Mouse (Mus musculus): ENCODE data around the gene Ube2d1. TPM values are rescaled to one million over a fixed set of nuclear protein-coding genes. Genes with fewer than 3 reads are reported as not detected.

The Ube2d1 gene
- total RNA-seq (2015; ENCODE audit: low replicate concordance) (9.0 and 21.1 TPM in 2 replicates), total RNA-seq (2017; ENCODE audit: low replicate concordance) (2.6 and 6.4 TPM in 2 replicates)

DNA sequence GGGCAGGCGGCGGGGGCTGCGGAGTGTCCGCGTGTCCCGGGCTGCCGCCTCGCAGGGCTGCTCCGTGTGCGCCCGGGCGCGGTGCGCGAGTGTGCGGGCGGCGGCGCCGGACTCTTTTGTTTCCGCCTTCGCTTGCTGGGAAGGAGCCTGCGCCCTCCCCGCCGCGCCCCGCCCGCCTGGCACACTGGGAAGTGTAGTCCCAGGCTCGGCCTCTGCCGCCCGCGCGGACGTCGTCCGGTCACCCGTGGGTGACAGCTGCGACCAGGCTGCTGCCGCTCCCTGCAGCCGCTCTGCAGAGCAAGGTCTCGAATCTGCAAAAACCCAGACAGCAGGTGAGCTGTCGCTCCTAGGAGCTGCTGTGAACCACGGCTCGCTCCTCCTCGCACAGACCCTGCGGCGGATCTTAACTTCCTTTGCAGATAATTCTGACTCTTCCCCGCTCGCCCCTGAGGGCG lies at the start of gene Ube2d1:
Ube2d1 (minus strand) TSS at position 137 of the 455 bp plus-strand sequence.
- ATAC-seq (replicated peaks; ENCODE audit: low FRiP score, poor library complexity, severe bottlenecking), result no peak

DNA sequence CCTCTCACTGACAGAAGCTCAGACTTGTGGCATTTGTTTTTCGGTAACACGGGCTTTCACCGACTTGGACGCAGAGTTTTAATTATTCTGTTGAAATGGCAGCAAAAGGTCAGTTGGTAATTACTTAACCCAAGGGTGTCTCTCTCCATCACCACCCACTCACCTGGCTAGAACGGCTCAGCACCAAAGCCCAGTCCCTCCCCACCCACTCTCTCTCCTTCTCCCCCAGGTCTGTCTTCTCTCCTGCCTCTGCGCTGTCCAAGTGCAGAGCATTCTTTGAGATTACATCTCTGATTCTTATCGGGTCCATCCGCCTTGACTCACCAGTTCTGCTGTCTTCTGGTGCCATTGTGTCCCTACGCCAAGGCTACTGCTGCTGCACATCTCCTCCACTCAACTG lies 47.8 kb upstream of the Ube2d1 start:
- no peak for ATAC-seq (replicated peaks; ENCODE audit: low FRiP score, poor library complexity, severe bottlenecking)

DNA sequence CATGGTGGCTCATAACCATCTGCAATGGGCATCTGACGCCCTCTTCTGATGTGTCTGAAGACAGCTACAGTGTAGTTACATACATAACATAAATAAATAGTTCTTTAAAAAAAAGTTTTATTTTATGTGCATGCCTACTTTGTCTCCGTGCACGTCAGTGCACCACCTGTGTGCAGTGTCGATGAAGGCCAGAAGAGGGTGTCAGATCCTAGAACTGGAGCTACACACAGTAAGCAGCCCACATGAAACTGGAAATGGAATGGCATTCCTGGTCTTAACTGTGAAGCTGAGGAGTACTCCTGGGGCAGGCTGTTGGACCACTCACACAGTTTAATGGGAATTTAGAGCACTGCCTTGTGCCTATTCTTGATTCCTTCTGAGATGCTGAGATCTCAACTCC lies 47.3 kb upstream of the Ube2d1 start:
- ATAC-seq (replicated peaks; ENCODE audit: low FRiP score, poor library complexity, severe bottlenecking), result no peak

DNA sequence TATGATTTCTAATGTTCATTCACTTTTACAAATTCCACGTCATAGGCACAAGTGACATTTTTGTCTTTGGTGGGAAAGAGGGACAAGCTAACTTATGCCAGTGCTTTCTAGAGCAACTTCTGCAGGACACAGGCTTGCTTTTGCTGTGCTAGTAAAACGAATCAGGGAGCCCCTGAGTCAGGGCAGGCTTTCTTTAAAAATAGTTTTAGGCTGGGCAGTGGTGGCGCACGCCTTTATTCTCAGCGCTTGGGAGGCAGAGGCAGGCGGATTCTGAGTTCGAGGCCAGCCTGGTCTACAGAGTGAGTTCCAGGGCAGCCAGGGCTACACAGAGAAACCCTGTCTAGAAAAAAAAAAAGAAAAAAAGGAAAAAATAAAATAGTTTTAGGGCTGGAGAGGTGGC lies 46.8 kb upstream of the Ube2d1 start:
- no peak for ATAC-seq (replicated peaks; ENCODE audit: low FRiP score, poor library complexity, severe bottlenecking)

DNA sequence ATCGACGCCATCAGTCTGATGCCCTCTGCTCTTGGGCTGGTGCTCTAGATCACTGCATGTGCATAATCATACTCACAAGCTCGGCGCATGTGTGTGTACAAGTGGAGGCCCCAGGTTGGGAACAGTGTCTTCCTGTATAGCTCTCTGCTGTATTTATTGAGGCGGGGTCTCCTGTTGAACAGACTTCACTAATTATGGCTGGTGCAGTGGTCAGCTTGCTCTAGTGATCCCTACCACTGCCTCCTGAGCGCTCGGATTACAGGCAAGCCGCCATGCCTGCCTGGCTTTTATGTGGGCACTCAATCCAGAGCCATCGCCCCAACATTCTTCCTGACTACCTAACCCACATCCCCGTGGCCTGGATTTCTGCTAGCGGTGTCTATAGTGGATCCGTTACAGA lies 45.0 kb upstream of the Ube2d1 start:
- ATAC-seq (replicated peaks; ENCODE audit: low FRiP score, poor library complexity, severe bottlenecking), result no peak

DNA sequence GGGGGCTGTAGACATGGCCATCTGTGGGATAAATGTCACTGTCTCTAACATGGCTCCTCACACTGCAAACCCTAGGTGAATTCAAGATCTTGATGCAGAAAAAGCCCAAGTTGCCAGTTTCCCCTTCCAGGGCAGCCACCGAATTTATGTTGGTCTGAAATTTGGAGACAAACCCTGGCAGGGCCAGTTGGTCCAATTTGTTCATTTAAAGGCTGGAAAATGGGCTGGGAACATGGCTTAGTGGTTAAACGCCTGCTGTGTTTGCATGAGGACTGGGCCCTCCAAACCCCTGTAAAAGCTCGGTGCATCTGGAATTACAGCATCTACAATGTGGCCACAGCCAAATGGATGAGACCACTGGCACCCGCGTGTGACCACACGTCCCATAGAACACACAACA lies 44.2 kb upstream of the Ube2d1 start:
- no peak for ATAC-seq (replicated peaks; ENCODE audit: low FRiP score, poor library complexity, severe bottlenecking)

DNA sequence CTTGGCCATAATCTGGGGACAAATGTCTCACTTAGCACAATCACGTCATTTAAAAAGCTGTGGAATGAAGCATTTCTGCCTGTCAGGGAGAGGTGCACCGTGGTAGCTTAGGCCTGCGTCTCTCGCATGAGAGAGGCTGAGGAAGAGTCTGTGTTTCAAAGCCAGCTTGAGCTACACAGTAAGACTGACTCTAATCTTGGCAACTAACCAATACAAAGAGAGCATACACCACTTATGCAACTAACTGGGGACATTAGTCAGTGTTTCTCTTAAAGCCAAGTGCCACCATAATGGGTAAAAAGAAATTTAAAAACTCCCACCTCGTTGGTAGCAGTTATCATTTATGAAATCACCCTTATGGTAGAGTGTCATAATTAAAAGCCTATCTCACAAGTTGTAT lies 43.8 kb upstream of the Ube2d1 start:
- ATAC-seq (replicated peaks; ENCODE audit: low FRiP score, poor library complexity, severe bottlenecking), result no peak

DNA sequence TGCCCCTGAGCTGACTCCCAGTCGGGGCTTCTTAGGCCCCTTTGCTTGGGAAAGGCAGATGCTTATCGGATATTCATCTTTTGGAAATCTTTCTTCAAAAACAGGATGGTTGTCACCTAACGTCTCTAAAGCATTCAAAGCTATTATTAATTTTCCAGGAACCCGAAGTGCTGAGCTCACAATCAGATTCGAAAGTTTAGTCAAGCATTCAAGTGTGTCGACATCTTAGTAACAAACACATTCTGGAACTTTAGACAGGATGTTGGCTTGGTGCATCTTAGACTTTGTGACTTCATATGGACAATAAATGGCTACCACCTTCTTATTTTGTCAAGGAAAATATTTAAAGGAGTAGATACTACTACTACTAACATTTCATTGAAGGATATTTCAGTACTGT lies 43.3 kb upstream of the Ube2d1 start:
- ATAC-seq (replicated peaks; ENCODE audit: low FRiP score, poor library complexity, severe bottlenecking), result no peak

DNA sequence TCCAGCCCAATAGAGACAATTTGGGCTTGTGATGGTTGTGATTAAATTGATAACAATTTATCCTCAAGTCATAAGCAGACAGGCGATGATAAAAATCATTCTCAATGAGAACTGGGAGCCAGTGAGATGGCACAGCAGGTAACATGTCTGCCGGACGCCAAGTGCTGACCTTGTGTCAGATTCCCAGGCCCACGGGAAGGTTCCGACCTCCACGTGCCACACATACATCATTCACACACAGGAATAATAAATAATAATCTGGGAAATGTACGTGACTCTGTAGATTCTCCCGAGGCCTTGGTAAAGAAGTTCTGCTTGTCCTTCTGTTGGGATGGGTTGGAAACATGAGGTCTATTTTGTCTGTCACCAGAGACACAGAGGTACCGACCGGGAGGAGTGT lies 42.3 kb upstream of the Ube2d1 start:
- no peak for ATAC-seq (replicated peaks; ENCODE audit: low FRiP score, poor library complexity, severe bottlenecking)

DNA sequence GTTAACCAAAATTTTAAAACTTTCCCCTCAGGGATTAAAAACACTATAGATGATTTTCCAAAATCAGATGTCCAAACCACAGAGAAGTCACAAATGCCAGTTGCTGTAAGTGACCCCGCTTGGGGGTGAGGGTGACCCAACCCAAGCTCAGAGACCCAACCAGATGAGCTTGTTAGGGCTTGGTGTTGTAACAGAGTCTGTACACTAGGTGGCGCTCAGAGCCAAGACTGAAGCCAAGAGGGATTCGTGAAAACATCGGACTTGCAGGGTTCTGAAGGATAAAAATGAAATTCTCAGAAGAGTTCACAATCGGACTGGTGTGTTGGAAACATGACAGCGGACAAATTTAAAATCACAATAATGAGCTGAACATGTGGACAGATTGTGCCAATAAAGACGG lies 41.7 kb upstream of the Ube2d1 start:
- ATAC-seq (replicated peaks; ENCODE audit: low FRiP score, poor library complexity, severe bottlenecking), result peak; percentile 88

DNA sequence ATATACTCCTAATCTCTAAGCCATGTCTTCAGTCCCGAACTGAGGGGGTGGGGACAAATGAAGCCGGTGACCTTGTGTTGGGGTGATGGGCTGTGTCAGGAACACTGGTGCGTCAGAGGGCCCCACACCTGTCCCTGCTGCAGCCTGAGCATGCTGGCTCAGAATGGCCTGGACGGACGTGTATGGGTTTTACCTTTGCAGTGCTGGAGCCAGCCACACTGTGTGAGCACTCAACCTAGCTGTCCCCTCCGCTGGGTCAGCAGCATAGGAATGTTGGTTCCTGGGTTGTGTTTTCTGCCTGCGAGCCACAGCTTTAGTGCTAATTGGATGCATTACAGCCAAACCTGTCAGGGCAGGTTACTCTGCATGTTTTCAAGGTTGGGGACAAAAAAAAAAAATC lies 41.1 kb upstream of the Ube2d1 start:
- ATAC-seq (replicated peaks; ENCODE audit: low FRiP score, poor library complexity, severe bottlenecking), result no peak

DNA sequence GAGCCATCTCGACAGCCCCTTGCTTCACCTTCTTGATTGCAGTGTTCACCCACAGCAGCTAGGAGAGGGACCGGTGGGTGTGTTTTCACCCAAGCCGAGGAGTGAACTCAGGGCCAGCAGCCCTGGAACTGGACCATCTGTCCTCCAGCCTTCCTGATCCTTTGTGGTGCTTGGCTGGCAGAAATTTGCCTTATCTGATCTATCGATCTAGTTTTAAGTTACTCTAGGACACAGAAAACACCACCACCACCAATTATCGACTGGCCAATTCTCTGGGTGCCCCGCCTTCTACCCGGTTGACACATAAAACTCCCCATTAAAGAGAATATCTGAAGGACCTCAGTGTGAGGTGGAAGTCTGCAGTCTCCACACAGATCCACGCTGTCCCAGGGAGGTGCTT lies 38.6 kb upstream of the Ube2d1 start:
- no peak for ATAC-seq (replicated peaks; ENCODE audit: low FRiP score, poor library complexity, severe bottlenecking)

DNA sequence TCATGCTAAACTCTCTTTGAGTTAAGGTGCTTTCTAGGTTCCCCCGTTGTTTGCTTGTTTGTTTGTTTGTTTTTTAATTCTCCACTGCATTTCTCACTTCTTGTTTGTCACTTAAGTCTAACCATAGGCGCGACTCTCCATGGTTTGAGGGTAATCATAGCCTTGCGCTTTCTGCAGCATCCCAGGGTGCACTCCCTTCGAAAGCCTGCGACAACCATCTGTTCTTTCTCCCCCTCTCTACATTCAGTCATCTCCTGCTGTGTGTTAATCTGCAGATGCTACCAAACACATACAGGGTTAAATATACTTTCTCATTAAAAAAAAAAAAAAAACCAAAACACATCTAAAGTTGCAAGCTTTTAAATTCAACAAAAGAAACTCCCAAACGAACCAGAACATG lies 31.4 kb upstream of the Ube2d1 start:
- no peak for ATAC-seq (replicated peaks; ENCODE audit: low FRiP score, poor library complexity, severe bottlenecking)

DNA sequence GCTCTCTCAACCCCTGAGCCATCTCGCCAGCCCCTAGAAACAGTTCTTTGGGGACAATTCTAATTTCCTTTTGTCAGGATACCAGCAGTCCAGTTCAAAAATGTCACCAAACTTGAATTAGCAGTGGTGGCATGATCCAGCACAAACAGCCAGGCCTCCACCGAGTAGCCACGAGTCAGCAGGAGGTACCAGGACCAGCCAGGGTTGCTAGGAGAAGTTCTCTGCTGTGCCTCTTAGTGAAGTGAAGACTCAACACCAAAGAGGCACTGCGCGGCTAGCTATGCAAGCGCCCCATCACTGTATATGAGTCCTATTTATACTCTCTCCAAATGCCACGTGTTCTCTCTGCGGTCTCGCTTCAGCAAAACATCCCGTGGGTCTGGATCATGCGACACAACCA lies 31.0 kb upstream of the Ube2d1 start:
- no peak for ATAC-seq (replicated peaks; ENCODE audit: low FRiP score, poor library complexity, severe bottlenecking)

DNA sequence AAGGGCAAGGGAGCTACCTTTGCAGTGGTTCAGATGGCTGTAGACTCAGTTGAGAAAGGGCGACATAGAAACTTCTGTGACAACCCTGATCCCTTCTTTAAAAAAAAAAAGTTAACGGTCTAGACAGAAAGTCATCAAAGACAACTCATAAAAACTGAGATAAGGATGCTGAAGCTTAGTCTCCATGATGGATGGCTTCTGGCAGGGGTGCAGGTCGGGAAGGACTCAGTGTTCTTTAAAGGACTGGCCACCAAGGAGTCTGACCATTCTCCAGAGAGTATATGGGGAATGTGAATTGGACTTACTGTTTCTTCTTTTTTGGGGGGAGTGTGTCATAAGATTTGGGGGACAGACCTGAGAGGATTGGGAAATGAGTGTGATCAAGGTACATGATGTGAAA lies 29.5 kb upstream of the Ube2d1 start:
- no peak for ATAC-seq (replicated peaks; ENCODE audit: low FRiP score, poor library complexity, severe bottlenecking)

DNA sequence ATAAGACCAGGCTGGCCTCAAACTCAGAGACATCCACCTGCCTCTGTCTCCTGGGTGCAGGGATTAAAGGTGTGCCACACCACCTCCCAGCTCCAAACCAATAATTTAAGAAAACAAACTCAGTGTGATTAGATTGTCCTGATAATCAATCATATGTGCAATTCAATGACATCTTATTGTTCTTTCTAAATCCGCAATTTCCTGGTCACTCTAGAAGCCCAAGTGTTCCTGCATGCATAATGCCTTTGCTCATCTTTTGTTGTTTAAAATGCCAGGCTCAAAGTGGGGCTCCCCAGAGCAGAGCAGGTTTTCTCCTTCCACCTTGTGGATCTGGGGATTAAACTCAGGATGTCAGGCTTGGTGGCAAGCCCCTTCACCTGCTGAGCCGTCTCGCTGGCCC lies 25.2 kb upstream of the Ube2d1 start:
- no peak for ATAC-seq (replicated peaks; ENCODE audit: low FRiP score, poor library complexity, severe bottlenecking)

DNA sequence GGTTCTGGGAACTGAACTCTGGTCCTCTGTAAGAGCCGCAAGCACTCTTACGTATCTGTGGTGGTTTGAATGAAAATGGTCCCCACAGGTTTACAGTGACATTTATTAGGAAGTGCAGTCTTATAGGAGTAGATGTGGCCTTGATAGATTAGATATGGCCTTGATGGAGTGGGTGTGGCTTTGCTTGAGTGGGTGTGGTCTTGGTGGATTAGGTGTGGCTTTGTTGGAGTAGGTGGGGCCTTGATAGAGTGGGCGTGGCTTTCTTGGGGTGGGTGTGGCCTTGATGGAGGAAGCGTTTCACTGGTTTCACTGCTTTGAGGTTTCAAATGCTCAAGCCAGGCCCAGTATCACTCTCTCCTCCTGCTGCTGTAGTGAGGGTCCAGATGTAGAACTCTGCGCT lies 23.1 kb upstream of the Ube2d1 start:
- ATAC-seq (replicated peaks; ENCODE audit: low FRiP score, poor library complexity, severe bottlenecking), result no peak

DNA sequence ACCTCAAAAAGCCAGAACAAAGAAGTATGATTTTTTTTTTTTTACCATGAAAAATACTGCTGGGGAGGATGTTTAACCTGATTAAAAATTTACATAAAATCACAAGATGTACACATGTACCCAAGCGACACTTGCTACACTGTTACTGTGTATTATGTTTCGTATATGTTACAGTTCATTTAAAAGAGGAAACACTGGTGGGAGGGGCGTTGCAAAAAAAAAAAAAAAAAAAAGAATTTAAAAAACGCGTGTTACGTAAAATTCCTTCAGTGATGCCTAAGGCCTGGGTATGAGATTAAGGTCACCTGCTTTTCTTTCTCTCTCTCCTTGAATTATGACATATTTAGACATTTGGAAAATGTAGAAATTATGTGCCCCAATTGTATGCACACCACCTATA lies 21.7 kb upstream of the Ube2d1 start:
- no peak for ATAC-seq (replicated peaks; ENCODE audit: low FRiP score, poor library complexity, severe bottlenecking)

DNA sequence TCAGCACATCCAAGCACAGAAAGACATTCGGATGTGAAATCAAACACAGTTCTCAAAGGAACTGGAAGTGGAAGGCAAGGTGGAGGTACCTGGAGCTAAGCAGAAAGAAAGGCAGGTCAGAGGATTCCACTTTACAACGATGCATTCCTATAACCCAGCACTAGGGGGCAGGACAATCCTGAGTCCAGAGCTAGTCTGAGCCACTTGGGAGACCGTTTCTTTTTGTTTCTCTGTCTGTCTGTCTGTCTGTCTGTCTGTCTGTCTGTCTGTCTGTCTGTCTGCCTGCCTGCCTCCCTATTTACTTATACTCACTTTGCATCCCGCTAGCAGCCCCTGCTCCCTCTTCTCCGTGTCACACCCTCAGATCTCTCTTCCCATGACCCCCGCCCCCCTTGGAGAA lies 21.1 kb upstream of the Ube2d1 start:
- 0 out of 2 replicates have a peak, but pooled peaks have one; percentile 57 for ATAC-seq (replicated peaks; ENCODE audit: low FRiP score, poor library complexity, severe bottlenecking)

DNA sequence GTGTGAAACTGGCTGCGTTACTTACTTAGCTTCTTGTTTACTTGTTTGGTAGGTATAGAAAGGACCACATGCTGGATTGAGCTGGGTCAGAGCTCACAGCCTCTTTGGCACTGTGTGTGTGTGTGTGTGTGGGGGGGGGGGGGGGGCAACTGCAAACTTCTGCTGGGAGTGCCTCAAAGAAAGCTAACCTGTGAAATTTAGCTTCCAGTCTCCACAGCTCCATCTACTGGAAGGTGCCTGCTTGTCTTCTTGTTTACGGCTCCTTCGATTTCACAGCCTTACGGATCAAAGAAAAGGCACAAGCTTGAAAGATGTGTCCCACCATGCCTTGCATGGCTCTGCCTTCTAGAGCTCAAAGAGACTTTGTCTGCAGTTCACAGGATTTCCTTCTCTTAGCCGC lies 17.4 kb upstream of the Ube2d1 start:
- ATAC-seq (replicated peaks; ENCODE audit: low FRiP score, poor library complexity, severe bottlenecking), result no peak

DNA sequence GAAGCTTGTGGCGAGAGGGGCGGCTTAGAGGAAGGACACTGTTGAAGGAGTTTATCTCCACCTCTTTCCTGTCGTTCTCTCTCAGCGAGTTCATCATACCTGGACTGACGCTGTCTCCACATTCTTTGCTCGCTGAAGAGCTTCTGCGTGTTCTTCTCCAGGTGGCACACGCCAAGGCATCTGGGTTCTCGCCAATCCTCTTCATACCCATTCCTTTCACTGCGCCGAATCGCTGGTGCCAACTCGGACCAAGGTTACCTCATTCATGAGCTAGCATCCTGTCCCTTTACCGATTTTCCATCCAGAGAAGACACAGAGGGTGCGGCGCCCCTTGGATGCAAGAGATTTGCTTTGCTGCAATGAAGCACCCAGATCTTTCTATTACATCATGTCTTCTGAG lies 15.1 kb upstream of the Ube2d1 start:
- no peak for ATAC-seq (replicated peaks; ENCODE audit: low FRiP score, poor library complexity, severe bottlenecking)

DNA sequence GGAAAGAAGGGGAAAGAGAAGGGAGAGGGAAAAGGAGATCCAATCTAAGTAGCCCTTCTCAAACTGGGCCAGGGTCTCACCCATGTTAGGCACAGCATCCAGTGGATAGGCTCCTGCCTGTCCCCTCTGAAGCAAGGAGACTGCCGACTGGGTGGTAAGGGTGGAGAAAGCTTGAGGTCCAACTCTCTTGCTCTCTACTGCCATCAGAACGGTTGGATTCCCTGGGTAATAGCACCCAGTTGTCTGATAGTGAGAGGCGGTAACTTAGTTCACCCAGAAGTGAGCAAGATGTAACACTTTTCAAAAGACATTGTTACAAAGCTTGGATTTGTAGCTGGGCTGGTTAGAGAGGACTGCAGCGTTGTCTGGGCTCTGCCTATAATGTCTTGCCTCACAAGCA lies 8.2 kb upstream of the Ube2d1 start:
- ATAC-seq (replicated peaks; ENCODE audit: low FRiP score, poor library complexity, severe bottlenecking), result no peak

DNA sequence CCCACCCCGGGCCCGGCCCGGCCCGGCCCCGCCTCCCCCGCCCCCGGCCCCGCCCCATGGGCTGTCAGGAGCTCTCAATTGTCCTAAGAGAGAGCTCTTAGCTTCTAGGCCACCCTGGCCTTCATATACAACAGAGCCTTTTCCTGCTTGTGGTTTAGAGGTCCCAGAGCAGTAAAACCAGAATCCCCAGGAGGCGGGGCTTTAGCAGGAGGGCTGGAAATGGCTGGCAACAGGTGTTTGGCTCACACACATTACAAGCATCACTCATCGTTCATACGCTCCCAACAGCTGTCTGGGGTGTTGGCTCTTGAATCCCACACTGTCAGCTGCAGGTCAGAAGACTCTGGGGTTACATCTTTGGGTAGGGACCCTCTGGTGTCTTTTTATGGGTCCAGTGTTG lies 7.2 kb upstream of the Ube2d1 start:
- ATAC-seq (replicated peaks; ENCODE audit: low FRiP score, poor library complexity, severe bottlenecking), result no peak

Measured in erythroblast, adult 5-6 weeks (primary cell).